Mouse (Mus musculus): ENCODE measurements around the gene Arhgap42.

DNA sequence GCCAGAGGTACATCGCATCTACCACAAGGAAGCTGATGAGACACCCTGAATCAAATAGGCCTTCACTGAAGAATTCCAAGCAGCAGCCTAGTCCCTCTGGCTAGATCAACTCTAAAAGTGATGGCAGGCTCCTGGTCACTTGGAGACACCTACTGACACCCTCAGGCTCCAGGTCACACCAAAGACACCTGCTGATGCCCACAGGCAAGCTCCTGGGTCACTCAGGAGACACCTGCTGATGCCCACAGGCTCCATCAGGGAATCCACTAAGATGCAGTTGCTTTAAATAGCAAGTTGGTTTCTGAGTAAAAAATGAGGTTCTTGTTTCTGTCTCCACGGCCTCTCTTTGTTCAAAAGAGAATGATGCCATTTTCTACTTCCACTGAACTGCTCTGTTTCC, 81.5 kb downstream of the Arhgap42 start:
- TF ChIP-seq GATA1 (IDR thresholded peaks at IDR 0.05; ENCODE audit: low read length) (no peak), TAL1 (IDR thresholded peaks at IDR 0.05; ENCODE audit: low read length) (no peak)
